Mouse (Mus musculus): ENCODE measurements around the gene Prkar1a.

DNA sequence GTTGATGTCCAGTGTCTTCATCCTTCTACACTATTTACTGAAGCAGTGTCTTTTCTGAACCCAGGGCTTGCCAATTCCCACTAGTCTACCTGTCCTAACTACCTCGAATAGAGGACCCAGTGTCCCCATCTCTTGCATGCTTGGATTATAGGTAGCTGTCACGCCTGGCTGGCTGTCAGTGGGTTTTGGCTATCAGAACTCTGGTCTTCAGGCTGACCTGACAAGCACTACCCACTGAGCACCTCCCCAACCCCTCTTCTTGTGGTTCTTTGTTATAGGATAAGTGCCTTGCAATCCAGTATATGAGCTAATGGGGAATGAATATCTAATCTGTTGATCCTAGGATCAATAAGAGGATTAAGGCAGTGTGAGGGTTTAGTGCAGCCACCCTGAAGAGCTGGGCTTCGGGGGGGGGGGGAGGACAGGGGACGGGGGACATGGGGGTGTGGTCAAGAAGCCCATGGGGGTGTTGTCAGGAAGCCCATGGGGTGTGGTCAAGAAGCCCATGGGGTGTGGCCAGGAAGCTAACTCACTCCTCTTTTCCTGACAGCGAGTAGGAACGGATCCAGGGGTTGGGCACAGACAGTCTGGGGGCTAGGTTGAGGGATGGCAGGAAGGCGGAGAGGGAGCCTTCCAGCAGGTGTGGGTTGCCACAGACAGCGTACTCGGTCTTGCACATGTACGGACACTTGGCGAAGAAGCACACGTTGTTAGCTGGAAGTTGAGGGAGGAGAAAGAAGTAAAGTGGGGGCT lies 27.6 kb downstream of the Prkar1a start:
- no peak for TF ChIP-seq CTCF (IDR thresholded peaks at IDR 0.05; ENCODE audit: borderline replicate concordance, insufficient read depth, low read length)
- TF ChIP-seq POLR2A (IDR thresholded peaks at IDR 0.05; ENCODE audit: low read depth, low read length) = no peak
